Mouse (Mus musculus): ENCODE results near the gene Man2b2.

- no peak for TF ChIP-seq GATA1 (IDR thresholded peaks at IDR 0.05; ENCODE audit: low read length)
- TF ChIP-seq TAL1 (IDR thresholded peaks at IDR 0.05; ENCODE audit: low read length), result no peak
Measured at GRCm38 (mm10) chr5:36807106-36807505, 23.3 kb downstream of the Man2b2 start.
